Mouse (Mus musculus): Measurements from ENCODE around the gene Acod1.

- TF ChIP-seq CTCF (IDR thresholded peaks at IDR 0.05; ENCODE audit: extremely low read depth, insufficient read depth, low read length) (no peak), POLR2A (IDR thresholded peaks at IDR 0.05; ENCODE audit: extremely low read depth, insufficient read depth, low read length) (no peak)
Observed at GRCm38 (mm10) chr14:103054731-103055130, 8.0 kb downstream of the Acod1 start.

Data from cortical plate, adult 2 months (tissue).